Mouse (Mus musculus) forebrain, embryonic 12.5 days (tissue): Measurements from ENCODE around the gene B4galt2. TPM values are rescaled to one million over a fixed set of nuclear protein-coding genes. Genes with fewer than 3 reads are reported as not detected.
A peak's percentile ranks its signal among the peaks of the same experiment; 100 is the strongest.

Experiments used
- ATAC-seq: fragments of 200-750 bp; cut with Nextera tagmentation; 2 replicates; pipeline ENCODE4 v1.8.0; 2017; ENCODE audit warnings: moderate TSS enrichment; ENCODE audit not compliant: low FRiP score
- H3K27ac ChIP-seq: fragments of 300-500 bp; sonication (generic); 2 replicates; pipeline ENCODE4 v1.5.1; 2016; ENCODE audit warnings: mild to moderate bottlenecking
- H3K27me3 ChIP-seq: fragments of 300-500 bp; sonication (generic); 2 replicates; pipeline ENCODE4 v1.6.1; 2016; ENCODE audit warnings: mild to moderate bottlenecking
- H3K36me3 ChIP-seq: fragments of 300-500 bp; sonication (generic); replicated peaks from 2 replicates; pipeline ENCODE4 v1.6.1; 2016; ENCODE audit warnings: mild to moderate bottlenecking
- H3K4me1 ChIP-seq: fragments of 300-500 bp; sonication (generic); 2 replicates; pipeline ENCODE4 v1.6.1; 2016
- H3K4me2 ChIP-seq: fragments of 300-500 bp; sonication (generic); 2 replicates; pipeline ENCODE4 v1.6.1; 2016; ENCODE audit warnings: mild to moderate bottlenecking, moderate library complexity
- H3K4me3 ChIP-seq: fragments of 300-500 bp; sonication (generic); replicated peaks from 2 replicates; pipeline ENCODE4 v1.5.1; 2016; ENCODE audit warnings: mild to moderate bottlenecking
- H3K9ac ChIP-seq: fragments of 300-500 bp; sonication (generic); 2 replicates; pipeline ENCODE4 v1.6.1; 2016; ENCODE audit warnings: mild to moderate bottlenecking
- H3K9me3 ChIP-seq: fragments of 300-500 bp; sonication (generic); 2 replicates; pipeline ENCODE4 v1.6.1; 2016
- WGBS: fragments of 180-500 bp; shearing (Covaris S2); methylation state at CpG from one replicate; pipeline ENCODE4 v1.1.7; 2016; 5-methylcytosine and 5-hydroxymethylcytosine counted together
- polyA plus RNA-seq: library from polyadenylated mRNA; unstranded; fragments of >200 nt; fragmentation: Nextera tagmentation; extraction: Ambion mirVana; gene quantifications from 2 replicates; pipeline ENCODE4 v1.2.1, GENCODE M21; 2016

The B4galt2 gene
- polyA plus RNA-seq, 1 experiment from 2014 or later = 36.4 TPM

- Histone ChIP-seq H3K4me1 (peaks cover 11% of the 10 kb centered on the region; the same call in 1 of the 2 replicates), H3K4me3 (no peak overlapping the region), H3K36me3 (peaks cover 4% of the 10 kb centered on the region), H3K27me3 (no peaks in the 10 kb centered on the region), H3K4me2 (no peak overlapping the region), H3K9me3 (no peaks in the 10 kb centered on the region), H3K9ac (no peak overlapping the region), H3K27ac (no peak overlapping the region)
- no peak for ATAC-seq
- WGBS = 79% methylated on average over 9 of the region's 9 CpGs
Observed at GRCm38 (mm10) chr4:117860570-117860969, 22.7 kb downstream of the B4galt2 start.

- no peak for ATAC-seq
- H3K9me3 ChIP-seq = no peaks in the 10 kb centered on the region
- no peak overlapping the region for H3K4me2 ChIP-seq
- 62% methylated on average over 3 of the region's 3 CpGs for WGBS
- peaks cover 11% of the 10 kb centered on the region; the same call in 1 of the 2 replicates for H3K4me1 ChIP-seq
- H3K4me3 ChIP-seq = no peak overlapping the region
- no peak overlapping the region for H3K9ac ChIP-seq
- peaks cover 4% of the 10 kb centered on the region for H3K36me3 ChIP-seq
- H3K27me3 ChIP-seq = no peaks in the 10 kb centered on the region
- H3K27ac ChIP-seq = no peak overlapping the region
Observed at GRCm38 (mm10) chr4:117858794-117859193, 24.5 kb downstream of the B4galt2 start.

GRCm38 (mm10) chr4:117855146-117855545 is 28.1 kb downstream of the B4galt2 start:
- H3K9ac ChIP-seq = no peak overlapping the region
- WGBS = 82% methylated on average over 9 of the region's 9 CpGs
- H3K4me3 ChIP-seq = no peak overlapping the region
- H3K36me3 ChIP-seq = peaks cover 4% of the 10 kb centered on the region
- no peak for ATAC-seq
- no peak overlapping the region for H3K4me2 ChIP-seq
- H3K27me3 ChIP-seq = no peaks in the 10 kb centered on the region
- H3K9me3 ChIP-seq = no peaks in the 10 kb centered on the region
- H3K27ac ChIP-seq = no peak overlapping the region
- peaks cover 8% of the 10 kb centered on the region for H3K4me1 ChIP-seq

GRCm38 (mm10) chr4:117852152-117852868 is 31.0 kb downstream of the B4galt2 start:
- WGBS = 91% methylated on average over 10 of the region's 10 CpGs
- H3K36me3 ChIP-seq = peaks cover 4% of the 10 kb centered on the region; the same call in 1 of the 2 replicates

GRCm38 (mm10) chr4:117850871-117851270 is 32.4 kb downstream of the B4galt2 start:
- Histone ChIP-seq H3K9me3 (no peaks in the 10 kb centered on the region), H3K27me3 (no peaks in the 10 kb centered on the region; the same call in 1 of the 2 replicates), H3K4me2 (no peak overlapping the region), H3K9ac (no peak overlapping the region), H3K36me3 (no peaks in the 10 kb centered on the region), H3K4me1 (peaks cover 25% of the 10 kb centered on the region), H3K27ac (no peak overlapping the region), H3K4me3 (no peak overlapping the region)
- no peak for ATAC-seq
- 80% methylated on average over 7 of the region's 7 CpGs for WGBS

More at GRCm38 (mm10) chr4:117852152-117852868, 31.0 kb downstream of the B4galt2 start:
- Histone ChIP-seq H3K27ac (no peak overlapping the region), H3K9me3 (no peaks in the 10 kb centered on the region), H3K4me1 (peaks cover 20% of the 10 kb centered on the region), H3K4me3 (no peak overlapping the region), H3K9ac (no peak overlapping the region), H3K27me3 (no peaks in the 10 kb centered on the region), H3K4me2 (no peak overlapping the region)
- no peak for ATAC-seq

- Histone ChIP-seq H3K4me3 (no peak overlapping the region), H3K4me2 (no peak overlapping the region), H3K36me3 (no peaks in the 10 kb centered on the region), H3K9me3 (no peaks in the 10 kb centered on the region), H3K27ac (no peak overlapping the region), H3K9ac (no peak overlapping the region), H3K4me1 (peaks cover 25% of the 10 kb centered on the region), H3K27me3 (no peaks in the 10 kb centered on the region; the same call in 1 of the 2 replicates)
- 77% methylated on average over 7 of the region's 7 CpGs for WGBS
- ATAC-seq = no peak
Observed at GRCm38 (mm10) chr4:117850176-117850575, 33.1 kb downstream of the B4galt2 start.

- Histone ChIP-seq H3K36me3 (no peaks in the 10 kb centered on the region), H3K4me2 (peak overlapping the region; percentile 22; the same call in 1 of the 2 replicates), H3K4me1 (peaks cover 25% of the 10 kb centered on the region), H3K9ac (no peak overlapping the region), H3K27ac (no peak overlapping the region), H3K4me3 (no peak overlapping the region), H3K27me3 (no peaks in the 10 kb centered on the region; the same call in 1 of the 2 replicates), H3K9me3 (no peaks in the 10 kb centered on the region)
- ATAC-seq = no peak
- 12% methylated on average over 5 of the region's 5 CpGs for WGBS
Observed at GRCm38 (mm10) chr4:117849506-117849905, 33.8 kb downstream of the B4galt2 start.

- Histone ChIP-seq H3K4me1 (peaks cover 25% of the 10 kb centered on the region), H3K4me2 (peak overlapping the region; percentile 22; the same call in 1 of the 2 replicates), H3K27ac (no peak overlapping the region), H3K9ac (no peak overlapping the region), H3K4me3 (no peak overlapping the region), H3K27me3 (no peaks in the 10 kb centered on the region; the same call in 1 of the 2 replicates), H3K36me3 (no peaks in the 10 kb centered on the region), H3K9me3 (no peaks in the 10 kb centered on the region)
- WGBS = 52% methylated on average over 17 of the region's 17 CpGs
- ATAC-seq = peak; percentile 44
Observed at GRCm38 (mm10) chr4:117849063-117849462, 34.2 kb downstream of the B4galt2 start.

GRCm38 (mm10) chr4:117847011-117847410 is 36.3 kb downstream of the B4galt2 start:
- ATAC-seq = no peak
- Histone ChIP-seq H3K9ac (no peak overlapping the region), H3K27me3 (no peaks in the 10 kb centered on the region; the same call in 1 of the 2 replicates), H3K27ac (no peak overlapping the region), H3K4me2 (no peak overlapping the region), H3K36me3 (no peaks in the 10 kb centered on the region), H3K9me3 (no peaks in the 10 kb centered on the region), H3K4me1 (peaks cover 25% of the 10 kb centered on the region), H3K4me3 (no peak overlapping the region)
- WGBS = 14% methylated on average over 2 of the region's 2 CpGs

GRCm38 (mm10) chr4:117846261-117846660 is 37.0 kb downstream of the B4galt2 start:
- Histone ChIP-seq H3K4me2 (no peak overlapping the region), H3K4me3 (no peak overlapping the region), H3K4me1 (peaks cover 25% of the 10 kb centered on the region), H3K9me3 (no peaks in the 10 kb centered on the region), H3K36me3 (no peaks in the 10 kb centered on the region), H3K27ac (no peak overlapping the region), H3K9ac (no peak overlapping the region), H3K27me3 (no peaks in the 10 kb centered on the region; the same call in 1 of the 2 replicates)
- 91% methylated on average over 4 of the region's 4 CpGs for WGBS
- ATAC-seq = no peak

GRCm38 (mm10) chr4:117845316-117845715 is 38.0 kb downstream of the B4galt2 start:
- Histone ChIP-seq H3K4me1 (peaks cover 24% of the 10 kb centered on the region), H3K36me3 (no peaks in the 10 kb centered on the region), H3K9me3 (no peaks in the 10 kb centered on the region), H3K27ac (no peak overlapping the region), H3K9ac (no peak overlapping the region), H3K27me3 (no peaks in the 10 kb centered on the region; the same call in 1 of the 2 replicates), H3K4me2 (no peak overlapping the region), H3K4me3 (no peak overlapping the region)
- WGBS = 85% methylated on average over 11 of the region's 11 CpGs
- ATAC-seq = no peak

GRCm38 (mm10) chr4:117844467-117844866 is 38.8 kb downstream of the B4galt2 start:
- ATAC-seq = no peak
- no peaks in the 10 kb centered on the region; the same call in 1 of the 2 replicates for H3K27me3 ChIP-seq
- H3K9me3 ChIP-seq = no peaks in the 10 kb centered on the region
- no peak overlapping the region for H3K9ac ChIP-seq
- no peaks in the 10 kb centered on the region for H3K36me3 ChIP-seq
- peaks cover 16% of the 10 kb centered on the region for H3K4me1 ChIP-seq
- H3K27ac ChIP-seq = no peak overlapping the region
- H3K4me2 ChIP-seq = no peak overlapping the region
- WGBS = 93% methylated on average over 5 of the region's 5 CpGs
- no peak overlapping the region for H3K4me3 ChIP-seq

GRCm38 (mm10) chr4:117843101-117843500 is 40.2 kb downstream of the B4galt2 start:
- H3K4me2 ChIP-seq = no peak overlapping the region
- WGBS = 89% methylated on average over 5 of the region's 5 CpGs

More at GRCm38 (mm10) chr4:117843101-117843500, 40.2 kb downstream of the B4galt2 start:
- no peak for ATAC-seq
- Histone ChIP-seq H3K4me1 (peaks cover 6% of the 10 kb centered on the region), H3K27ac (no peak overlapping the region), H3K27me3 (no peaks in the 10 kb centered on the region; the same call in 1 of the 2 replicates), H3K9ac (no peak overlapping the region), H3K9me3 (no peaks in the 10 kb centered on the region), H3K36me3 (no peaks in the 10 kb centered on the region), H3K4me3 (no peak overlapping the region)
